Mouse (Mus musculus) bone marrow macrophage, adult 2 months (primary cell): ENCODE measurements around the gene Rfc2.

Experiments used
- CTCF ChIP-seq: IDR thresholded peaks from 2 replicates; pipeline ENCODE4 v1.5.1; 2012; ENCODE audit warnings: low read depth, mild to moderate bottlenecking, low read length, moderate library complexity
- POLR2A ChIP-seq: IDR thresholded peaks from 2 replicates; pipeline ENCODE4 v1.6.1; 2012; ENCODE audit warnings: mild to moderate bottlenecking, low read depth, low read length, borderline replicate concordance

DNA sequence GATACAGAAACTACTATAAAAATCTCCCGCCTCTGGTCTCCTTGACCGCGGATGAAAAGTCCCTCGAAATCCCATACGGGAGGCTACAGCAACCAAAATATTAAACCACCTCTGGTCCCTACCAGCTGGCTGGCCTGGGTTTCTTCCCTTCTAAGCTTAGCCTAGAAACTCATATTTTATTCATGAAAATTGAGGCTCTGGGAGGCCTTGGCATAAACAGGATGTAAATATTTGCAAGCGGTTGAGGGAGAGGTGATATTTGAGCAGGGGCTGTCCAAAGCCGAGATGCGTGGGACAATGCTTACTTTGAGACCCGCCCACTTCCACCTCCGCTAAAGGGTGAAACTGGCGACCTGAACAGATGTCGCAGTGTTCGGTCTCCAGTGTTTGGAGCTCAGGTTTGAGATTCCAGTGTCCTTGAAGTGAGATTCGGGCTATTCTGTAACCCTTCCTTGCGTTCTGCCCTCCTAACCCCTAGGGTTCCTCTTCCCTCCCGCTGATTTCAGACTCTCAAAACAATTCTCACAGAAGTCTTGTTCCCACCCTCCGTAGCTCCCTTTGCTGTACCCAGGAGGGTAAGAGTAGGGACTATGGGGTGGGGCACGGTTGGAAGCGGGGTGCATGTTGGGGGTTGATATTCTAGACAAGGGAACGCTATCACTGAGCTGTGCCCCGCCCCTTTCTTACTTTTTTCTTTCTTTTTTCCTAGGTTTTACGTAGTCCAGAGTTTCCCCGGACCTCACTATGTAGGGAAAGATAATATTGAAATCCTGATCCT is 9.2 kb upstream of the Rfc2 start:
- TF ChIP-seq CTCF (no peak), POLR2A (no peak)
